Mouse (Mus musculus): Measurements from ENCODE around the gene Mef2a. TPM values are rescaled to one million over a fixed set of nuclear protein-coding genes. Genes with fewer than 3 reads are reported as not detected.

Mef2a gene
- polyA plus RNA-seq, 1 experiment, result 95.0 TPM

DNA sequence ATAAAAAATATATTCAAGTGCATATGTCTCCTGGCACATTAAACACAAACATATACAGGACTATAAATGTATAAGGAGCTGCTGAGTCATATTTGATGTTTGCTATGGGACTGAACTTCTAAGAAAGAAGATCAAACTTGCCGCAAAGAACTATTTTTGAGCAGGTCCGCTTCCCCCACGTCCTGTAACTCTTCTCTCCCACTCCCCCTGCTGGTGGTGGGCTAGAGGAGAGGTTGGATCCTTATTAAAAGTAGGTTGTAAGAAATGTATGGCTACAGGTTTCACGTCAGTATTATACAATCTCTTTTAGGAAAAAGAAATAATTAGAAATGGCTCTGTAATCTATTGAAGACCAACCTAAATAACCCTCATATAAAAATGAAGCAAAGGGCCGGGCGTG is 19.0 kb downstream of the Mef2a start:
- WGBS, result 85% methylated on average over 6 of the region's 6 CpGs
- Histone ChIP-seq H3K27ac (ENCODE audit: insufficient read depth, low read depth, low read length) (no peak overlapping the region), H3K4me3 (ENCODE audit: insufficient read depth, low read depth, low read length) (no peak overlapping the region), H3K4me1 (ENCODE audit: control insufficient read depth, insufficient read depth, low read length) (0 out of 2 replicates have a peak, but pooled peaks cover 2% of the 10 kb centered on the region)
- TF ChIP-seq POLR2A (IDR thresholded peaks at IDR 0.05; ENCODE audit: insufficient read depth, low read depth, low read length) (no peak), CTCF (IDR thresholded peaks at IDR 0.05; ENCODE audit: insufficient read depth, low read depth, low read length) (no peak)

DNA sequence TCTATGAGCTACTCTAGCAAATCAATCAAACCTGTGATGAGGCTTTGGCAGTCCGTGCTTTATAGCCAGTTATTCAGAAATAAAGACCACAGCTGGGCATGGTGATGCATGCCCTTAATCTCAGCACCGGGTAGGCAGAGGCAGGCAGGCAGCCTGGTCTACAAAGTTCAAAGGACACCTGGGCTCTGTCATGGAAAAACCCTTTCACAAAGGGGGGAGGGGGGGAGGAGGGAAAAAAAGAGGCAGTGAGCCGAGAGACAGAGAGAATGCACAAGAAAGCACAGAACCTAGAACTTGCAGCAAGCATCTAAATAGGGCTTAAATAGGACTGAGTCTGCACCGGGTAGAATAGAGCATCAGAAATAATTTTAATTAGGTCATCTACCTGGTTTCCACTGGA is 19.7 kb downstream of the Mef2a start:
- Histone ChIP-seq H3K4me3 (ENCODE audit: insufficient read depth, low read depth, low read length) (no peak overlapping the region), H3K27ac (ENCODE audit: insufficient read depth, low read depth, low read length) (no peak overlapping the region), H3K4me1 (ENCODE audit: control insufficient read depth, insufficient read depth, low read length) (0 out of 2 replicates have a peak, but pooled peaks cover 2% of the 10 kb centered on the region)
- TF ChIP-seq POLR2A (IDR thresholded peaks at IDR 0.05; ENCODE audit: insufficient read depth, low read depth, low read length) (no peak), CTCF (IDR thresholded peaks at IDR 0.05; ENCODE audit: insufficient read depth, low read depth, low read length) (no peak)
- WGBS, result 72% methylated on average over 4 of the region's 4 CpGs

- 97% methylated on average over 1 of the region's 1 CpGs for WGBS
- Histone ChIP-seq H3K4me1 (ENCODE audit: control insufficient read depth, insufficient read depth, low read length) (no peaks in the 10 kb centered on the region), H3K27ac (ENCODE audit: insufficient read depth, low read depth, low read length) (no peak overlapping the region), H3K4me3 (ENCODE audit: insufficient read depth, low read depth, low read length) (no peak overlapping the region)
- no peak for TF ChIP-seq CTCF (IDR thresholded peaks at IDR 0.05; ENCODE audit: insufficient read depth, low read depth, low read length)
- TF ChIP-seq POLR2A (IDR thresholded peaks at IDR 0.05; ENCODE audit: insufficient read depth, low read depth, low read length), result no peak
These were observed 28.2 kb downstream of the Mef2a start for GRCm38 (mm10) chr7:67344443-67344842.

DNA sequence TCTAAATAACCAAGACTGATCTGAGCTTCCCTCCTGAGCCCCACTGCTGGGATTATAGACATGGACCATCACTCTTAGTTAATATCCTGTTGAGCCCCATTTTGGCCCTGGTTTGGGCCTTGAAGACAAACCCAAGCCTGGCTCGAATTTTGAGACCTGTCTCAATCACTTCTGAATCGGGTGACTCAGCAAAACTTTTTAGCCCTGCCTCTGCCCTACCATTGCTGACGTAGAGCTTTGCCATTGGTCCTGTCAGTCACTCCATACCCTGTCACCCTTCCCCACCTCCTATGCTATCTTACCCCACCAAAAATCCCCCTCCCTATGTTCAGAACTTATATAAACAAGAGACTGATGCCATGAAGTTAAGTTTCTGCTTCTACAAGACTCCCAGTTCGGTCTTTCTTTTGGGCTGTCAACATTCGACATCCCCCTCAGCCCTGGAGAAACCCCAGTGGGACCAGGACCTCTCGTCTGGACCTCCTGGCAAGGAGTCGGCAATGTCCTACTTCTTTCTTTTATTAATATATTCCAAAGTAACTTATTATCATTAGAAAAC is 30.5 kb downstream of the Mef2a start:
- H3K4me1 ChIP-seq (ENCODE audit: control insufficient read depth, insufficient read depth, low read length), result no peaks in the 10 kb centered on the region
- TF ChIP-seq CTCF (IDR thresholded peaks at IDR 0.05; ENCODE audit: insufficient read depth, low read depth, low read length) (no peak), POLR2A (IDR thresholded peaks at IDR 0.05; ENCODE audit: insufficient read depth, low read depth, low read length) (no peak)
- no peak overlapping the region for H3K27ac ChIP-seq (ENCODE audit: insufficient read depth, low read depth, low read length)
- WGBS, result 89% methylated on average over 7 of the region's 7 CpGs
- no peak overlapping the region for H3K4me3 ChIP-seq (ENCODE audit: insufficient read depth, low read depth, low read length)

DNA sequence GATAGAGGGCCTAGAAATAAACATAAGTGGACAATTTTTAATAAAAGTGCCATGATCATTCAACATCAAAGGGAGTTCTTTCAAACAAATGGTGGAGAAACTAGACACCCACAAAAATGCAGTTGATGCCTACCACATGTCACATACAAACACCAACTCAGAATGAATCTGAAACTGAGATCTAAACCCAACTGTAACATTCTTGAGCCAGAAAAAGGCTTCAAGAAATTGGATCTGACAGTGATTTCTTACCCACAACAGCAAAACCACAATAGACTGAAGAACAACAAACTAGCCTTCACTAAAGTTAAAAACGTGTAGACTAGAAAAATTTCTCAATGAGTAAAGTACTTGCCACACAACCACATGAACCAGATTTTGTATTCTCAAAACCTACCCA is 52.3 kb downstream of the Mef2a start:
- WGBS, result 63% methylated on average over 1 of the region's 1 CpGs
- TF ChIP-seq POLR2A (IDR thresholded peaks at IDR 0.05; ENCODE audit: insufficient read depth, low read depth, low read length), result no peak
- Histone ChIP-seq H3K4me1 (ENCODE audit: control insufficient read depth, insufficient read depth, low read length) (no peaks in the 10 kb centered on the region), H3K27ac (ENCODE audit: insufficient read depth, low read depth, low read length) (no peak overlapping the region), H3K4me3 (ENCODE audit: insufficient read depth, low read depth, low read length) (no peak overlapping the region)

- no peaks in the 10 kb centered on the region for H3K4me1 ChIP-seq (ENCODE audit: control insufficient read depth, insufficient read depth, low read length)
- no peak overlapping the region for H3K4me3 ChIP-seq (ENCODE audit: insufficient read depth, low read depth, low read length)
- no peak overlapping the region for H3K27ac ChIP-seq (ENCODE audit: insufficient read depth, low read depth, low read length)
- TF ChIP-seq CTCF (IDR thresholded peaks at IDR 0.05; ENCODE audit: insufficient read depth, low read depth, low read length) (no peak), POLR2A (IDR thresholded peaks at IDR 0.05; ENCODE audit: insufficient read depth, low read depth, low read length) (no peak)
These were observed 54.0 kb downstream of the Mef2a start for GRCm38 (mm10) chr7:67318697-67319096.

- 89% methylated on average over 3 of the region's 3 CpGs for WGBS
- H3K4me1 ChIP-seq (ENCODE audit: control insufficient read depth, insufficient read depth, low read length), result no peaks in the 10 kb centered on the region
- H3K4me3 ChIP-seq (ENCODE audit: insufficient read depth, low read depth, low read length), result no peak overlapping the region
- H3K27ac ChIP-seq (ENCODE audit: insufficient read depth, low read depth, low read length), result no peak overlapping the region
- no peak for TF ChIP-seq CTCF (IDR thresholded peaks at IDR 0.05; ENCODE audit: insufficient read depth, low read depth, low read length)
These were observed 59.5 kb downstream of the Mef2a start for GRCm38 (mm10) chr7:67313200-67313599.

DNA sequence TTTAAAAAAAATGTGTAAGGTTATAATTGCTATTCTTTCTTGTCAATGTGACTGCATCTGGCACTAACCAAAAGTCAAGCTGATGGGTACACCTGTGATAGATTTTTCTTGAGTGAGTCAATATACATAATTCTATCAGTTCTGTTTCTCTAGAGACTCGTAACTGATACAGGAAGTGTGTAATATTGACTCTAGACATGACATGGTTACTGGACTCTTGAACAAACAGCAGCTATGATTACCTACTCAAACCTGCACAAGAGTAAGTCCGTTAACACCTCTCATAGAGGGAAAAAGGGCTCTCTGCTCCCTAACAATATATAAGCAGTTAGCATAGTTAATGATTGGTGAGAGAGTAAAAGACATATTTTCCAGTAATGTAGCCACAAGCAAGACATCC is 62.5 kb downstream of the Mef2a start:
- TF ChIP-seq CTCF (IDR thresholded peaks at IDR 0.05; ENCODE audit: insufficient read depth, low read depth, low read length), result no peak
- no peak for TF ChIP-seq POLR2A (IDR thresholded peaks at IDR 0.05; ENCODE audit: insufficient read depth, low read depth, low read length)
- no peaks in the 10 kb centered on the region for H3K4me1 ChIP-seq (ENCODE audit: control insufficient read depth, insufficient read depth, low read length)
- H3K4me3 ChIP-seq (ENCODE audit: insufficient read depth, low read depth, low read length), result no peak overlapping the region
- WGBS, result 87% methylated on average over 2 of the region's 2 CpGs
- H3K27ac ChIP-seq (ENCODE audit: insufficient read depth, low read depth, low read length), result no peak overlapping the region

DNA sequence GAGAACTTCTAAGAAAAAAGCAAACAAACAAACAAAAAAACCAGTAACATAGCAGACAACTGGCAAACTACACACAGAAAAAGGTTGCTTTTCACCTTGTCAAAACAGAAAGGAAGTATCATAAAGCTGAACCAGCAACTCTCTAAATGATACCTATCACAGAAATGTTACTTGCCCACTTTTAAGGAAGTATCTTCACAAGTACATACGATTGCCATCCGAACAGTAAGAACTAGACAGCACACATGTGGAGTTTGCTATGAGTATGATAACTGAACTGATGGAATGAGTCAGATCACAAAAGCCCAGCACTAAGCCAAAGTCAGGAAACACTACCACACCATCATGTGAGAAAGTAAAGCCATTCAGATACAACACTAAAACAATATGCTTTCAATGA is 64.6 kb downstream of the Mef2a start:
- no peak for TF ChIP-seq POLR2A (IDR thresholded peaks at IDR 0.05; ENCODE audit: insufficient read depth, low read depth, low read length)
- TF ChIP-seq CTCF (IDR thresholded peaks at IDR 0.05; ENCODE audit: insufficient read depth, low read depth, low read length), result no peak
- H3K27ac ChIP-seq (ENCODE audit: insufficient read depth, low read depth, low read length), result no peak overlapping the region
- H3K4me3 ChIP-seq (ENCODE audit: insufficient read depth, low read depth, low read length), result no peak overlapping the region
- 89% methylated on average over 2 of the region's 2 CpGs for WGBS
- H3K4me1 ChIP-seq (ENCODE audit: control insufficient read depth, insufficient read depth, low read length), result no peaks in the 10 kb centered on the region

DNA sequence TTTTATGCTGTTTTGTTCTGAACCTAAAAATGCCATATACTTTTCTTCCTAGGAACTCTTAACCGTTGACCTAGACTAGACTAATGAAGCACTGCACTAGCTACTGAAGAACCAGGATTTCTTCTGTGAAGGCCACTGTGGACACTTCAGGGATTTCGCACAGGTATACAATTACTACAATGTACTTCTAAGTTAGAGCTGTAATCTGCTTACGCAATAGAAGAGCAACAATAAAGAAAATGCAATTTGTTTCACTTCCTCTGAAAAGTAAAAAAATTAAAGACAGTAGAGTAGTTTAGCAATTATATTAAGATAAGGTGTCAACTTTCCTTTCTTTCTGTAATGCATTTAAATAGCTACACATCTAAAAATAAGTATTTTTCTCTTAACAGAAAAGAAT is 65.6 kb downstream of the Mef2a start:
- Histone ChIP-seq H3K4me3 (ENCODE audit: insufficient read depth, low read depth, low read length) (no peak overlapping the region), H3K27ac (ENCODE audit: insufficient read depth, low read depth, low read length) (no peak overlapping the region), H3K4me1 (ENCODE audit: control insufficient read depth, insufficient read depth, low read length) (no peaks in the 10 kb centered on the region)
- WGBS, result 94% methylated on average over 3 of the region's 3 CpGs
- TF ChIP-seq CTCF (IDR thresholded peaks at IDR 0.05; ENCODE audit: insufficient read depth, low read depth, low read length), result no peak
- no peak for TF ChIP-seq POLR2A (IDR thresholded peaks at IDR 0.05; ENCODE audit: insufficient read depth, low read depth, low read length)
